Mouse (Mus musculus): ENCODE results near the gene Parm1. TPM values are rescaled to one million over a fixed set of nuclear protein-coding genes. Genes with fewer than 3 reads are reported as not detected.

Gene Parm1
- polyA plus RNA-seq, 1 experiment from 2014 or later: 5.2 TPM

DNA sequence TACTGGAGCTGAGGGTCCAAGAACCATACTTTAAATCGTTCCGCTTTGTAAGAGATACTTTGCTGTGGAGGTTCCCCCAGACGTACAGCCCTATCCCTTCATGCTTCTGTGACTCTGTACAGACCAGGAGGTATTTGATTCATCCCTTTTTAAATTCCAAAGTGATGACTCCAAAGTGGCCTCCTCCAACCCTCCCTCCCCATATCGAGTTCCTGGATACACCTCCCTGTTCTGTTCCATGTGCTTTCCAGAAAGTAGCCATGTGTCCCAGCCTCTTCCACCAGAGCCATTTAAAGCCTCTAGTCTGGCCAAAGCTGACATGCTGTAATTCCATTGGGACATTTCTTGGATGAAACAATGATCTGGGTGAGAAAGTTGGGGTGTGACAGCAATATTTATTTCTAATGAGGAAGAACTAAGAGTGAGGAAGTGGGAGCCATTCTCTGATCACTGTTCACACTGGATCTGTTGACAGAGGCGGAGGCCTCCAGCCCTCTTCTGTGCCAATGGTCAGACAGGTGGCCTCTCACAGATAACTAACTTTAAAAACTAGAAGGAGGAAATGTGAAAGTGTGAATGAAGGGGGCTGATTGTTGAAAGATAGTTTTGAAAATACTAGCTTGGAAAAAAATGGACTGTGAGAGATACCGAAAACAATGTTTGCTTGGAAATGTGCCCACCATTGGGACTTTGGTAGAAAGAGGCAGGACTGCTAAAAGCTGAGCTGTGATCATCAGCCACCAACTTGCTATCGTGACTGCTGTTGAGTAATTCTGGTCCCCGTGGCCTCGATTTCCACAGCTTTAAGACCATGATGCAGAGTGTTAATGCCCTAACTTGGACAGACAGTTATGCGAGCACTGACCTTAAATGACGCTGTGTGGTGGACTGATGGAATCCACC lies 100.2 kb downstream of the Parm1 start:
- no peak for ATAC-seq
- 87% methylated on average over 11 of the region's 11 CpGs for WGBS
- H3K36me3 ChIP-seq: no peaks in the 10 kb centered on the region
- H3K4me1 ChIP-seq (replicated peaks): no peaks in the 10 kb centered on the region
- no peaks in the 10 kb centered on the region for H3K27me3 ChIP-seq
- H3K4me3 ChIP-seq (replicated peaks): no peak overlapping the region
- no peaks in the 10 kb centered on the region for H3K9me3 ChIP-seq
- H3K27ac ChIP-seq: no peak overlapping the region
- H3K9ac ChIP-seq (replicated peaks): no peak overlapping the region
- no peak overlapping the region for H3K4me2 ChIP-seq (replicated peaks)

DNA sequence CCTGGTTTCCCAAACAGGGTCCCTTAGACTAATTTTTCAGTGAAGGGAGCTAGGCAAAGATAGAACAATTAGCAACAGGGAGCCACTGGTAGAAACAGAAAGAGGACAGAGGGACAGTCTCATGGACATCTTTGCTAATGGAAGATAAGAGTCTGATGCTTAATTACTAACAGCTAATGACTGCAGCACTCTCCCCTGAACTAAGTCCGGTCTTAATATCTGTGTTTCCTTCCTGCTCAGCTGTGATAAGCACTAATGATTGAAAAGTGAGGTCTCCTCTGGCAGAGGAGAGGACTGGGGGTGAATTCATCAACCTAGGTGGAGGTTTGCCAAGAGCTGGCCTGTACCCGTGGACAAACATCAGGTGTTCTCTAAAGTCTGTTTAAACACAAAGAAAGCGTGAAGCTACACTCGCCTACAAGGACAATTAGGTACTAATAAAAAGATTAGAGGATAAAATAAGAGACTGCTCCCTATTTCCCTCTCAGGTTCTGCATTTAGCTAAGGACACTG lies 101.3 kb downstream of the Parm1 start:
- 72% methylated on average over 4 of the region's 4 CpGs for WGBS
- Histone ChIP-seq H3K4me1 (replicated peaks) (no peaks in the 10 kb centered on the region), H3K9me3 (no peaks in the 10 kb centered on the region), H3K27me3 (no peaks in the 10 kb centered on the region), H3K4me3 (replicated peaks) (no peak overlapping the region), H3K9ac (replicated peaks) (no peak overlapping the region), H3K36me3 (no peaks in the 10 kb centered on the region), H3K4me2 (replicated peaks) (no peak overlapping the region), H3K27ac (no peak overlapping the region)
- ATAC-seq: no peak

DNA sequence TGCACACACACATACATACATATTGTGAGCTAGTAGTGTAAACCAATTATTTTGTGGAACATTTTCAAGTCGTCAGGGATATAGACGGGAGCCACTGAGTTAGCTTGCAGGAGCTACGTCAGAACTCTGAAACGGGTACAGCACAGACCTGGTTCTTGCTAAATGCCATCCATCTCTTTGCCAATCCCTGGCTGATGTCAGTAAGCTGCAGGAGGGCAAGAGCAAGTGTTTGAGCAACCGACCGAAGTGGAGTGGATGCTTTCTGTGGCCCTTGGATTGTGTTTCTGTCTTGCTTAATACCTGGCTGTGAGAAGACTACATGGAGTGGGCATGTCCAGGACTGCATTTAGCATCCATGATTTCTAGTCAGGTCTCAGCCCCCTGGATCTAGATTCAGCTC lies 103.8 kb downstream of the Parm1 start:
- no peaks in the 10 kb centered on the region for H3K27me3 ChIP-seq
- H3K27ac ChIP-seq: no peak overlapping the region
- H3K4me3 ChIP-seq (replicated peaks): no peak overlapping the region
- no peaks in the 10 kb centered on the region for H3K9me3 ChIP-seq
- no peak for ATAC-seq
- WGBS: 96% methylated on average over 6 of the region's 6 CpGs
- no peaks in the 10 kb centered on the region for H3K36me3 ChIP-seq
- no peak overlapping the region for H3K9ac ChIP-seq (replicated peaks)
- no peaks in the 10 kb centered on the region for H3K4me1 ChIP-seq (replicated peaks)
- H3K4me2 ChIP-seq (replicated peaks): no peak overlapping the region

- 94% methylated on average over 7 of the region's 7 CpGs for WGBS
- no peak for ATAC-seq
- no peaks in the 10 kb centered on the region for H3K36me3 ChIP-seq
Observed at GRCm38 (mm10) chr5:91626823-91627222, 109.4 kb downstream of the Parm1 start.

GRCm38 (mm10) chr5:91629472-91629871 lies 112.1 kb downstream of the Parm1 start:
- no peaks in the 10 kb centered on the region for H3K4me1 ChIP-seq (replicated peaks)
- no peak for ATAC-seq
- no peak overlapping the region for H3K27ac ChIP-seq
- WGBS: 80% methylated on average over 5 of the region's 5 CpGs
- no peak overlapping the region for H3K4me3 ChIP-seq (replicated peaks)
- no peaks in the 10 kb centered on the region for H3K9me3 ChIP-seq
- H3K4me2 ChIP-seq (replicated peaks): no peak overlapping the region
- no peaks in the 10 kb centered on the region for H3K36me3 ChIP-seq
- H3K9ac ChIP-seq (replicated peaks): no peak overlapping the region
- H3K27me3 ChIP-seq: no peaks in the 10 kb centered on the region

More at GRCm38 (mm10) chr5:91626823-91627222, 109.4 kb downstream of the Parm1 start:
- no peak overlapping the region for H3K27ac ChIP-seq
- no peak overlapping the region for H3K4me2 ChIP-seq (replicated peaks)
- H3K9me3 ChIP-seq: no peaks in the 10 kb centered on the region
- H3K27me3 ChIP-seq: no peaks in the 10 kb centered on the region
- H3K4me3 ChIP-seq (replicated peaks): no peak overlapping the region
- no peak overlapping the region for H3K9ac ChIP-seq (replicated peaks)
- no peaks in the 10 kb centered on the region for H3K4me1 ChIP-seq (replicated peaks)

DNA sequence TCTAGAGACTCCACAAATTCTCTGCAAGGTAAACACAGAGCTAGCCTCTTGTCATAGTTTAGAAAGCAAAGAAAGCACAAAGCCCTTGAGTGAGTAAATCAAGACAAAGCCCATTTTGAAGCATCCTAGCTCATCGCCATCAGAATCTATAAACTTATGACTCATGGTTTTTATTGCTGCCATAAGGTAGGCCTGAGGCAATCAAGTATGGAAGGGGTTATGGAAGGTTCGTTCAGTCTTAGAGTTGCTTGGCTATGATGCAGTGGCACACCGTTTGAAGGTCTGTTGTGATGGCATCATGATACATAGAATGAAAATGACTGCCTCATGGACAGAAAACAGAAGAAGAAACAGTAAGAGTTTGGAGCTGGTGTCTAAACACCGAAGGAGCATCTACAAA lies 133.9 kb downstream of the Parm1 start:
- ATAC-seq: no peak
- H3K9ac ChIP-seq (replicated peaks): no peak overlapping the region
- no peaks in the 10 kb centered on the region for H3K36me3 ChIP-seq
- H3K4me2 ChIP-seq (replicated peaks): no peak overlapping the region
- no peak overlapping the region for H3K27ac ChIP-seq
- whole genome bisulfite sequencing: 95% methylated on average over 4 of the region's 4 CpGs
- no peaks in the 10 kb centered on the region for H3K4me1 ChIP-seq (replicated peaks)
- no peaks in the 10 kb centered on the region for H3K9me3 ChIP-seq
- no peaks in the 10 kb centered on the region for H3K27me3 ChIP-seq
- H3K4me3 ChIP-seq (replicated peaks): no peak overlapping the region

GRCm38 (mm10) chr5:91653061-91653915 lies 135.9 kb downstream of the Parm1 start:
- no peaks in the 10 kb centered on the region for H3K27me3 ChIP-seq
- H3K9ac ChIP-seq (replicated peaks): no peak overlapping the region
- H3K36me3 ChIP-seq: no peaks in the 10 kb centered on the region
- ATAC-seq: no peak
- no peak overlapping the region for H3K4me3 ChIP-seq (replicated peaks)
- WGBS: 81% methylated on average over 14 of the region's 14 CpGs
- H3K27ac ChIP-seq: no peak overlapping the region
- no peak overlapping the region for H3K4me2 ChIP-seq (replicated peaks)
- H3K9me3 ChIP-seq: no peaks in the 10 kb centered on the region
- H3K4me1 ChIP-seq (replicated peaks): no peaks in the 10 kb centered on the region

DNA sequence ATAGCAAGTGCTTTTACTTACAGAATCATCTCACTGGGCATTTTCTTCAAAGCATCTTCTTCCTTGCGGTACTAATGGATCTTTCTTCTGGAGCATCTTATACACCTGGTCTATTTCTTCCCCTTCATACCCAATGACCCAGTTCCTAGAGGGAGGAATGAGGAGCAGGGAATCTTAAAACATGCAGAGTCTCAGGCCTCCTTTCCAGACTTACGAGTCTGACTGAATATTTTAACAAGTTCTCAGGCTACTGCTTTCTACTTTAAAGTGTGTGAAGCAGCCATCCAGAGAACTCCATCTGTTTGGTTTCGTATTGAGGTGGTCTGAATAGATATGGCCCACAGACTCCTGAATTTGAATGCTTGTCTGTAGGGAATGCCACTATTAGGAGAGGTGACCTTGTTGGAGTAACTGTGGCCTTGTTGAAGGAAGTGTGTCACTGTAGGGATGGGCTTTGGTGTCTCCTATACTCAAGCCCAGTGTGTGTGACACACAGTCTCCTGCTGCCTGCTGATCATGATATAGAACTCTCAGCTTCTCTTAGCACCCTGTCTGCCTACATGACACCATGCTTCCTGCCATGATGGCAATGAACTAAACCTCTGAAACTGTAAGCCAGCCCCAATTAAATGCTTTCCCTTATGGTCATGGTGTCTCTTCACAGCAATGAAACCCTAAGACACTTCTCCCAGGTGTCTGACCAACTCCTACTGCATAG lies 137.1 kb downstream of the Parm1 start:
- Histone ChIP-seq H3K4me1 (replicated peaks) (no peaks in the 10 kb centered on the region), H3K4me3 (replicated peaks) (no peak overlapping the region), H3K9ac (replicated peaks) (no peak overlapping the region), H3K4me2 (replicated peaks) (no peak overlapping the region), H3K27me3 (no peaks in the 10 kb centered on the region), H3K9me3 (no peaks in the 10 kb centered on the region), H3K27ac (no peak overlapping the region), H3K36me3 (no peaks in the 10 kb centered on the region)
- WGBS: 90% methylated on average over 3 of the region's 3 CpGs
- no peak for ATAC-seq

DNA sequence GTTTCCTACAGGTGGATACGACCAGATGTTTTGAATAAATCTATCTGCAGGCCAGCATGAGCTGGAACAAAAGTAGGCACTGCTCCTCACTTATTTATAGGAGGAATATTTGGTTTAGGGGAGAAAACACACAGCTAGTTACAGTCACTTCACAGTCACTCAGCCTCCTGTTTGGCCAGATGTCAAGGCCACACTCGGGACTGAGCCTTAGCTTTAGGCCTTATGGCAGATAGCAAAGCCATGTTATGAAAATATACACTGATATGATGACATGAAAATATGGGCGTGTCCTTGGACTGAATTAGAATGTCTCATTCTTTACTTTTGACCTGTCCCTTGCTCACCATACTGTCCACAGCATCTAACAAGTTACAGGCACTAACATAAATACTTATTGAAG lies 137.8 kb downstream of the Parm1 start:
- no peak for ATAC-seq
- H3K9ac ChIP-seq (replicated peaks): no peak overlapping the region
- no peaks in the 10 kb centered on the region for H3K36me3 ChIP-seq
- H3K4me3 ChIP-seq (replicated peaks): no peak overlapping the region
- 75% methylated on average over 3 of the region's 3 CpGs for WGBS
- no peak overlapping the region for H3K4me2 ChIP-seq (replicated peaks)
- H3K4me1 ChIP-seq (replicated peaks): no peaks in the 10 kb centered on the region
- no peaks in the 10 kb centered on the region for H3K27me3 ChIP-seq
- H3K9me3 ChIP-seq: no peaks in the 10 kb centered on the region
- H3K27ac ChIP-seq: no peak overlapping the region

GRCm38 (mm10) chr5:91662715-91663114 lies 145.3 kb downstream of the Parm1 start:
- H3K4me1 ChIP-seq (replicated peaks): 0 out of 2 replicates have a peak, but pooled peaks cover 2% of the 10 kb centered on the region
- ATAC-seq: no peak
- no peaks in the 10 kb centered on the region for H3K9me3 ChIP-seq
- H3K36me3 ChIP-seq: no peaks in the 10 kb centered on the region
- H3K4me3 ChIP-seq (replicated peaks): no peak overlapping the region
- no peak overlapping the region for H3K9ac ChIP-seq (replicated peaks)
- no peak overlapping the region for H3K4me2 ChIP-seq (replicated peaks)
- no peaks in the 10 kb centered on the region for H3K27me3 ChIP-seq
- no peak overlapping the region for H3K27ac ChIP-seq
- WGBS: 86% methylated on average over 1 of the region's 1 CpGs

- H3K36me3 ChIP-seq: no peaks in the 10 kb centered on the region
- WGBS: 39% methylated on average over 4 of the region's 4 CpGs
- no peak overlapping the region for H3K4me3 ChIP-seq (replicated peaks)
- no peak overlapping the region for H3K9ac ChIP-seq (replicated peaks)
- no peaks in the 10 kb centered on the region for H3K9me3 ChIP-seq
- no peaks in the 10 kb centered on the region for H3K27me3 ChIP-seq
- no peak for ATAC-seq
- 0 out of 2 replicates have a peak, but pooled peaks cover 2% of the 10 kb centered on the region for H3K4me1 ChIP-seq (replicated peaks)
- no peak overlapping the region for H3K4me2 ChIP-seq (replicated peaks)
- no peak overlapping the region for H3K27ac ChIP-seq
Observed at GRCm38 (mm10) chr5:91667127-91667526, 149.7 kb downstream of the Parm1 start.
